Mouse (Mus musculus) adrenal gland, adult 8-10 months (tissue): ENCODE measurements around the gene Nmrk1. TPM values are rescaled to one million over a fixed set of nuclear protein-coding genes. Genes with fewer than 3 reads are reported as not detected.
A peak's percentile ranks its signal among the peaks of the same experiment; 100 is the strongest.

Experiments
- DNase-seq: peaks from one replicate; pipeline ENCODE4 v3.0.0; 2022
- total RNA-seq, 4 experiments: library from RNA; stranded (reverse); gene quantifications; 2 replicates each; pipeline ENCODE4 v1.2.4; 2022

Gene Nmrk1
- total RNA-seq, 4 experiments from 2014 or later, result 9.3 to 32.3 (median 16.8) TPM

DNA sequence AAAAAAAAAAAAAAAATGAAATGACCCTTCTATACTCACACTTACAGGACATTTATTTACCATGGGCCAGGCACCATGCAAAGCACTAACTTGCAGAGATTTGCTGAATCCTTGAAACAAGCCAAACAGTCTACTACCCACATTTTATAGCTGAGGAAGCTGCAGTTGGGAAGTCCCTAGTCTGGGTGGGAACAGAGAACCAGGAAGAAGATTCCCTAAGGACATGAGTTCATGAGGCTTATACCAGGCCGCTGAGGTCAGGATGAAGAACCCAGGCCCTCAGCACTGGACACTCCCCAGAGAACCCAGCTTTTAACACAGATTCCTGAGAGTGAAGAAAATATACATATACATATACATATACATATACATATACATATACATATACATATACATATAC lies 14.2 kb upstream of the Nmrk1 start:
- no peak for DNase-seq

DNA sequence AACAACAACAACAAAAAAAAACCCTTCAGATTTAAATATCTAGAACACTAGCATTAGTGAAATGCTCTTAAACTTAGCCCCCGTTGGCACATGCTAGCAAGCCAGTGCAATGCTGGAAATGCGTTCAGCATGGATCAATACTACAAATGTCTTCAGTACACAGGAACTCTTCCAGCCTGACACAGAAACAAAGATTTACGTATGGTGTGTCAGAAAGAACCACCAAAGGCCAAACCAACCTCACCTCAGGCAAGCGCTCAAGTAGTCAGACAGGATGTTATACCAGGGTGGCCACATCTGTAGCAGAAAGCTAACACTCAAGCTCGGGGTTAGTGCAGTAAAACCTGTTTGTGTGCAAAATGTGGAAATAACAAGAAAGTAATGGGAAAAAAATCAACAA lies 12.7 kb upstream of the Nmrk1 start:
- DNase-seq, result no peak

DNA sequence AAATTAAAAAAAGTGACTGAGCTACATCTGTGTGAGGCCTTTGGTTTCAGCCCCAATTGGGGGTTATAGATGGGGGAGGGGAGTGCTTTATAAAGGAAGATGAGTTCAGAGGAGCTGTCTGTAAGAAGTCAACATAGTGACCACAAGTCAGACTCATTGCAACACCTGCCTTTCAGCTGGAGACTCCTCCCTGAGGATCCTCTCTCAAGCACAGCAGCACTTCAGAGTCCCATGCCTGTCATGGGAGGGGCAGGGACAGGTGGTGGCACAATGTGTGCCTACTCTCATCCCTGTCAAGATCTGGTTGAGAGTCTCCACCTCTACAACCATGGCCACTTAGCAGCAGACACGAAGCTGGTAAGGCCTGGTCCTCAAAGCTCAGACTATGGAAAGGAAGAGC lies 12.1 kb upstream of the Nmrk1 start:
- no peak for DNase-seq

DNA sequence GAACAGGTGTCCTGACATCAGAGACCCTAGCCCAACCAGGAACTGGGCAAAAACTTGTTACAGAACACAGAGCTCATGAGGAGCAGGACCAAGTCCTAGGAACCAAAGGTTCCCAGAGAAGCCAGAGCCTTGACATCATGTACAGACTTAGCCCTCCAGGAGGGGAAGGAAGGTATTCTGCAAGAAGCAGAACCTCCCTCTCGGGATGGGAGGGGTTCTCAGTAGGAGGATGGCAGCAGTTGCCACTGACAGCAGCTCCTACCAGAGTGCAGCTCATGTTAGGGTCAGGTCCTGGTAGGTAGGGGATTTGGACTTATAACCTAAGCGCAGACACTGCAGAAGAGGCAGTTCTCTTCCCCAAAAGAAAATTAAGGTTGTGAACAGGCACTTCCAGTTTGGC lies 7.9 kb upstream of the Nmrk1 start:
- no peak for DNase-seq

DNA sequence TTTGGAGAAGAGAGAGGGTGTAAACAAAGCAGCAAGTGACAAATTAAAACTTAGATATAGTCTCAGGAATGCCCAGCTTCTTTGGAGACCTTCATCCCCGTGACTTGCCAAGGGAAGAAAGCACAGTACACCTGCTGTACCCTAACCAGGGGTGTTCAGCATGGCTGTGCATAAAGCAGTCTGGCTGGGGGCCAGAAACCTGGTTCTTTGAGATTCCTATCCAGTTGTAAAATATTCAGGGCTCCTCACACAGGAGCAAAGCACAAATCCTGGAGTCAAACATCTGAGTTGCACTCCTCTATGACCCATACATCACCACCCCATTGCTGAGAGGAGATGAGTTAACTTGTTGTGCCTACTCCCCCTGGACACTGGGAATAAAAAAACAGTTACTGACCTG lies 2.2 kb upstream of the Nmrk1 start:
- no peak for DNase-seq

DNA sequence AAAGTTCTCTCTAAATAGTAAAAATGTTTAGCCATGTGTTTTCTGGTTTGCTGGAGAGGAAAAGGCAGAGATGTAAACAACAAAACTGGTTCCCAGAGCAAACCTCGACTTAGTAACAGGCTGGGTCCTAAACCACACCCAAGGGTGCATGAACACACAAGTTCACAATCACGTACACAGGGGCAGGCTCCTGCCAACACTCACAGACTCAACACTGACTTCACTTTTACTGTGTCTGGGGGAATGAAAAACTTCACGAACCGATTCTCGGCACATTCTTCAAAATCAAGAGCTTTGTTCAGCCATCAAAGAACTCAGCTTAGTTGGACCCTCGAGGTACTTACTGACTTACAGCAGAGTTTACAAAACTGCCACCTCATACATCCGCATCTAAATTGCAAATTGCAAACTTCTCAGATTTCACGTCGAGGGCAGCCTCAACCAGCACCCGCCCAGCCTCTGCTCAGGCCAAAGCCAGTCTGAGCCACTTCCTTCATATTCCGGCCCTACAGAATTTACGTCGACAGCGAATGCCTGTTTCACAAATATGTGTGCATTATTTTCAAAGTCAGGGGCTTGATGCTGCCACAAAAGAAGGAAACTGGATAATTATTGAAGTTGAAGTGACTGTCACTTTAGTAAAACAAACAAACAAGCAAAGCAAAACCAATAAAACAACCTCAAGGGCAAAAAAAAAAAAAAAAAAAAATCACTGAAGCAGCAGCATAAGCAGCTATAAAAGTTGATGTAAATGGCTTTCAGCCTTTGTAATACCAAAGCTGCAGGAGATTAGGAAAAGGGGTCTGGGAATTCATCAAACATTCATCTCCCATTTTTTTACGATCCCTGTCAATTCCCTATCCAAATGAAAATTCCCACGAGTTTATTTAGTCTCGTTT lies 1.3 kb upstream of the Nmrk1 start:
- DNase-seq, result no peak

DNA sequence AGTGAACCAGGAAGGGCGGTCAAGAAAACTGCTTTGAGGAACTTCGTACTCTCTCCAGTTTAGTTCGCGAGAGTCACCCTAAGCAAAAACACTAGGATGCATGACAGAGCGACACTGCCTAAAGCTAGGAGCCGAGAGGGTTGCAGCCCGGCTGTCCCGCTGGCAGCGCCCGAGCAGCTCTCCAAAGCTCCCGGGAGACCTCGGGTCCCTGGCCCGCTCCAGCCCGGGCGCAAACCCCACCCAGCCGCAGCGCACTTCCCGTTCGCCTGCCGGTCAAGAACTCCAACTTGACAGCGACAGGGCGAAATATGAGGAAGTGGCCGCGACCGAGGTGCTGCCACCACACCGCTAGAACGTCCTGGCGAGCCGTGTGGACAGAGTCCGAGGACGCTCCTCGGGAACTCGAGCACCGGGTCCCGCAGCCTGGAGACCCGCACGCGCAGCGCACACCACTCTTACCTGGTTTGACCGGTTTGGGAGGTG lies 548 bp upstream of the Nmrk1 start:
- peak; percentile 56 for DNase-seq

DNA sequence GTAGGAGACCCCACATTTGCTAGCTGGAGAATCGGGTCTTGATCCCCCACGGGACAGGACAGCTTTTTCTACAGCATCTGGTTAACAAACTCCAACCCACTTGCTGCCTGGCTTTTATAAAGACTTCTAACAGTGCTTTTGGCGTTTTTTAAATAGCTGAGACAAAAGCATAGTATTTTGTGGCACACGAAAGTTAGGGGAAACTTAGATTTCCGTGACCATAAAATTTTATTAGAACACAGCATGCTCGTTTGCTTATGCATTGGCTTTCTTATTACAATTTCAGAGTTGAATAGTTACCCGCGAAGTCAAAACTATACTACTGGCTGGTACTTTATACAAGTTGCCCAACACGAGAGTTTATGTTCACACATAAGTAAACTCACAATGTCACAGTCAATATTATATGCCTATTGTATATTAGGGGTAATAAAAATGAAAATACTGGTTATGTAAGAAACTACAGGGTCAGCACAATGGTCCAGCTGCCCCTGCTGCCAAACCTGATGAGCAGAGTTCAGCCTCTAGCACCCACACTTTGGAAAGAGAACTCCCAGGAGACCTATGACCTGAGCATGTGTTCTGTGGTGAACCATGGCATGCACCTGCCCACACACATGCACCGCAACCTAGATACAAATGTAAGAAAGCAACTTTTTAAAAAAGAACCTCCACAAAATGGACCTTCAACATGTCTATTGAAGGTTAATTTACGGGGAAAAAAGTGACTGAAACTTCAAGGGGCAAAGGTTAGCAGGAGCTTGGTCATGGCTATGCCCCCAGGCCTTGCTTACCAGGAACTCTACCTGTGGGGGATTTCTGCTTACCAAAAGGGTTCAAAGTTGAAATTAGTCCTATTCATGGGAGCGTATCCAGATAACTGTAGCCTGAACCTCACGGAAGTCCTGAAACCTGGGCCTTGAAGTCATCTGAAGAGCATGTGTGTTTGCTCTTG lies 758 bp downstream of the Nmrk1 start:
- DNase-seq, result no peak

DNA sequence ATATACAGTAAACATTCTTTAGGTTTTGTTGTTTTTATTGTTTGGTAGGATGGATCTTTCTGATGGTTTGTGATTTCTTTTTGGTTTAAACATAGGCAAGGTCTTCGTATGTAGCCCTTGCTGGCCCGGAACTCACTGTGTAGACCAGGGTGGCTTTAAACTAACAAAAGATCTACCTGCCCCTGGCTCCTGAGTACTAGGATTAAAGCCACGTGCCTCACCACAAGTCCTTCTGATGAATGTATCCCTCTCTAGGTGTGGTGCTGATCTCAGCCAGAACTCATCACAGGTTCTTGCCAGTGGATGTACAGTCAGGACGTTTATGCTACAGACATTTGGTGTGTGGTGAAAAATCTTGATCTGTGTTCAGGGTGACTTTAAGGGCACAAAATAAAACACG lies 6.2 kb downstream of the Nmrk1 start:
- DNase-seq, result no peak

DNA sequence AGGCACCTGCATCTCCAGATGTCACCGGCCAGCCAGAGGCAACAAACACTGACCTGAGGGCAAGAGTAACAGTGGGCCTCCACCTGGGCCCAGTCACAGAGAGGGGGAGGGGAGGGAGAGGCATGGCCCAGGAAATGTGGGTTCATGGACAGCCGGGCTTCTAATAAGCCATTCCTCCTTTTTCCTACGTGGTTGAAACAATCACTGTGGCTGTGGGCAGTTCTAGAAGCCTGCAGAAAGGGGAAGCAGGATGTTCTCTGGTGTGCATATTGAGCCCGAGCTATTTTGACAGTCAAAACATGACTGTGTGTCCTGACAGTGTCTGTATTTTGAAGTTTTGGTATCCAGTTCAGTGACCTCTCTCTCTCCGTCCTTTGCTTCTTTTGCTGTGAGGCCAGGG lies 7.2 kb downstream of the Nmrk1 start:
- DNase-seq, result no peak

DNA sequence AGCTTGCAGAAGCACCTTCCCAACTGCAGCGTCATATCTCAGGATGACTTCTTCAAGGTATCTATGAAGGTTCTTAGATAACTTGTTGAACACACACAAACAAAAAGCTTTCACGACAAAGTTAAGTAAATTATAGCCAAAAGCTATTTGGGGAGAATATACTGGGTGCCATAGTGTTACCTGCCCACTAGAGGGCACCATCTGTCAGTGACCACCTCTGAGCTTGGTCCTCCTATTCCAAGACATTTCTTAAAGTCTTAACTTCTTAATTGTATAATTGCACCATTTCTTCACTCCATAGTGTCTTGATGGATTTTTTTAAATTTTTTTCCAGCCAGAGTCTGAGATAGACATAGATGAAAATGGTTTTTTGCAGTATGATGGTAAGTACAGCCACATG lies 7.8 kb downstream of the Nmrk1 start:
- DNase-seq, result no peak

DNA sequence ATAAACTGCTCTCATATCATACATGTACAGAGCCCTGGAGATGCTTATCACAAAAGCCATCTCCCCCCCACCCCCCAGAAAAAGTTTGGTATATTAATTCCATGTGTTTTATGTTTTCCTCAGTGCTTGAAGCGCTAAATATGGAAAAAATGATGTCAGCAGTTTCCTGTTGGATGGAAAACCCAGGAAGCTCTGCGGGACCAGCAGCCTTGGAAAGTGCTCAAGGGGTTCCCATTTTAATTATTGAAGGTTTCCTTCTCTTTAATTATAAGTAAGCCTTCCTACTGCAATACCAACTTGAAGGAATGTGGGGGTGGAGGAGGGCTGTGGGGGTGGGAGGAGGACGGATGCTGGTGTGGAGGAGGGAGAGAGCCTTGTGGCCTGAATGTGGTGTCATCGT lies 9.3 kb downstream of the Nmrk1 start:
- no peak for DNase-seq

DNA sequence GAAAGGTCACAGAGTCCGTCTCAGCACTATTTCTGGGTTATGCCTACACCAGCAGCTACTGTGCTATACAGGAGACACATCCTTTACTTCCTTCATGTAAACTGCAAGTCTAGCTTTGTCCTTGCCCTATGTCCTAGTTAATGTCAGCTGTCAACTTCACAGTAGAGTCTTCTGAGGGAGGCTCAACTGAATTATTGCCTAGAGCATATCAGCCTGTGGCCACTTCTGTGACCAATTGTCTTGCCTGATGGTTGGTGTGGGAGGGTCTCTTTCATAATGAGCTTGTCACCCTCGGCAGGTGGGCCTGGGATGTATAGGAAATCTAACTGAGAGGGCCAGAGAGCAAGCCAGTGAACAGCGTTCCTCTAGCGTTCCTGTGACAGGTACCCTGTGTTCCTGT lies 11.7 kb downstream of the Nmrk1 start:
- DNase-seq, result no peak

DNA sequence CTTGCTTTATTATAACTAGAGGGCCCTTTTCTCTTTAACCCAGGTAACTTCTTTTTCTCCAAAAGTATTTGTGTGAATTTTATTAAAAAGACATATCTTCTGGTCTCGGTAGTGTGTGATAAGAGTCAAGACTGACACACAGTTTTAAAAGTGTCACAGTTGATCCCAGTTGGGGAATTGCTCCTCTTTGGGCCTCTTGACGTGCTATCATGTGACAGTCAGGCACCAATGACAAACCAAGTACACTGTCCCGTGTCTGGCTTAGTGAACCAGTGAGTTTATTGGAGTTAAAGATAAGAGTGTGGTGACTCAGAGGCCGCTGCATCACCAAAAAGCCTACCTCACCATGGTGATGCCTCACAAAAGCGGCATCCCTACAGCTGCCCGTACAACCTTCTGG lies 12.3 kb downstream of the Nmrk1 start:
- no peak for DNase-seq

DNA sequence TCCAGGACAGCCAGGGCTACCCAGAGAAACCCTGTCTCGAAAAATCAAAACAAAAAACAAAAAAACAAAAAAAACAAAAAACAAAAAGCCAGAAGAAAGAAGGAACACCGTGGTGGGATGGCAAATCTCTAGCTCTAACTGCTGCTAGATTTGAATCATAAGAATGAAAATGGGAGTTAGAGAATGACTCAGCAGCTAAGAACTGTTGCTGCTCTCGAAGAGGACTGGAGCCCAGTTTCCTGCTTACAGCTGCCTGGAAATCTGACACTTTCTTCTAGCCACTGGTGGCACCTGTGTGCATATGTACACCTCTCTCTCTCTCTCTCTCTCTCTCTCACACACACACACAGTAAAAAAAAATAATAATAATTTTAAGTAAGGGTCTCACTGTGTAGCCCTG lies 14.6 kb downstream of the Nmrk1 start:
- no peak for DNase-seq

DNA sequence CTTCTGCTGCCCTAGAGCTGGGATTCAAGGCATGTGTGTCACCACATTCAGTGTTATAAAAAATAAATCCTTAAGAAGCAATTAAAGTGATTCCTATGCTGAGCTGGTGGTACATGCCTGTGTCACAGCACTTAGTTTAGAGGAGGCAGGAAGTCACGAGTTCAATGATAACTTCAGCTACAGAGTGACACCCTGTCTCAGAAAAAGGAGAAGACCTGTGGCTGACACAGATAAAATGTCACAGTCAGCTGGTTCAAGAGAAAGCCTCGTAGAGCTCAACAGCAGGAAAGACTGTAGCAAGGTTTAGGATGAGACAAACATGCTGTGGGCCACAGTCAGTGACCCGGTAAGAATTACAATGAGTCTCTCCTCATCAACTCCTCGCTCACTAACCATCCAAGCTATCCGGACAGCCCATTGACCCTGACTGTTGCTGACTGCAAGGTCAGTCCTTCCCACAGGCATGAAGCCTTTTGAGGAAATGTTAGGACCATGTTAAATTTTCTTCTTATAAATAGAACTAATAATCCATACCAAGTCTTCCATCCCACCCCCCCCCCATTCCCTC lies 15.2 kb downstream of the Nmrk1 start:
- peak; percentile 54 for DNase-seq

DNA sequence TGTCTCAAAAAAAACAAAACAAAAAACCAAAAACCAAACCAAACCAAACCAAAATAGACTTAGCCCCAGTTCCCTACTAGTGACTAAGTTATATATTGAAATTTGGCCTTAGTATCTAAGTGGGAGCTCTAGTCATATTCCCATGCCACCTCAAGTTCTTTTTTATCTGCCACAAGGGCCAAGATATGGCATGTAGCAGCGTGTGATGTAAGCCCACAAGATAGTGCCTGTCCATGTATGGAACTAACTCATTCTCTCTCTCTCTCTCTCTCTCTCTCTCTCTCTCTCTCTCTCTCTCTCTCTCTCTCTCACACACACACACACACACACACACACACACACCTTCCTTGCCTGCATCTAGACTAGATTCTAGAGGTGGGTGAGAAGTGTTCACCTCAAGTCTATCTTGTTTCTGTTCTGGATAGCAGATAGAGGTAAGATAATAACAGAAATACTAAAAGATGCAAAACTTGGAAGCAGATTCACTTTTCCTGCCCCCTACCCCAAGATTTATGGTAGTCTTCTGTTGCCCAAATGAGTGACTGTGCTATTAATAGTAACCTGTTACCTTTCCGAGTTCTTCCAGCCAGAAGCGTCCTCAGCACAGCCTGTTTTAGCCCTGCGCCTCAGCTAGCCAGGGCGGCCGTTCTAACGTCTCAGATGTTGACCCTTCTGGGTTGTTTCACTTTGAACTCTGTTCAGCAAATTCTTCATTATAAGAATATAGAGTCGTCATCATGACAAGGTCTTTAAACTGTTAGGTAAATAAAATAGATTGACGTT lies 16.2 kb downstream of the Nmrk1 start:
- no peak for DNase-seq

DNA sequence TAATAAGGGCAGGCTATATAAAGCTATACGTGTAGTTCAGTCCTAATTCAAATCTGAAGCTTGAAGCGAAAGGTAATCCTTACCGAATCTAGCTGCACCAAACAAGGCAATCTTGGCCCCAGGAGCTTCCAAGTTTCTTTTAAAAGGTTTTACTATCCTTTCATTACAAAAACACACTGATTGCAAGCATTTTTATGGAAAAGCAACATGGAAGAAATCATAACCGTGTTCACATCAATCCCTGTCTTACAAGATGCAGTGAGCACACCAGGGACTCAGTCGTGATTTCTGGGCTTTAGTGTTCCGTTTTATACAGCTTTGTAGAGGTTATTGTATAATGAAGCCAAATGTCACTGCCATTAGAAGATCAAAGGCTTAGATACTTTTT lies 16.8 kb downstream of the Nmrk1 start:
- DNase-seq, result no peak

DNA sequence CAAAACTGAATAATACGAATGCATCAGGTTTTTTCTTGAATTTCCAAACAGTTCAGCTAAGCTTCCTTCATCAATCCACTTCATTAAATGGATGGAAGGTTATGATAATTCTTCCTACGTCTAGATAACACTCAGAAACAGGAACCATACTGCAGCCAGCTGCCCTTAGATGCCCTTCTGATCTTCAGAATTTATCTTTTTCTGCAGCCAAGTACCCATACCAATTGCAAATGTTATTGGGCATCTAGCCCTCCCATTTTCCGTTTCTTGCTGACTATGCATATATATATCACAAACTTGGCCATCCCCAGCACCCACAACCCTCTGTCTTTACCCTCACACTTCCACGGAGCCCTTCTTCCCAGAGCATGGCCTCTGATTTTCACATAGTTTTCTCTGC lies 18.2 kb downstream of the Nmrk1 start:
- DNase-seq, result no peak

DNA sequence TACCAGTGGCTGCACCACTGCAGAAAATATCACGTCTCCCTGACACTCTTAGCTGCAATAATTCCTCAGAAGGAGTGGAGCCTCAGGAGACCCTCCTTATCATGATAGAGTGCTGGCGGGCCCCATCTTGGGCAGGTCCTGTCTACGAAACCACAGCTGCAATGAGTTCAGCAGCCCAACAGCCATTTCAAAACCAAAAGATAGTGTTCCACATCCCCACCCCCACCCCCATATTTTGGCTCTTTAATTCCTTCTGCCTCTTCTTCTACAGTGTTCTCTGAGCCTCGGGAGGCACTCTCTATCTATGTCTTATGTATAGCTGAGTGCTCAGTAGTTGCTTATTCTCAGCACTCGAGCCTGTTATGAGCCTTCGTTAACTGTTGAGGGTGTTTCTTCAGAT lies 18.7 kb downstream of the Nmrk1 start:
- no peak for DNase-seq

DNA sequence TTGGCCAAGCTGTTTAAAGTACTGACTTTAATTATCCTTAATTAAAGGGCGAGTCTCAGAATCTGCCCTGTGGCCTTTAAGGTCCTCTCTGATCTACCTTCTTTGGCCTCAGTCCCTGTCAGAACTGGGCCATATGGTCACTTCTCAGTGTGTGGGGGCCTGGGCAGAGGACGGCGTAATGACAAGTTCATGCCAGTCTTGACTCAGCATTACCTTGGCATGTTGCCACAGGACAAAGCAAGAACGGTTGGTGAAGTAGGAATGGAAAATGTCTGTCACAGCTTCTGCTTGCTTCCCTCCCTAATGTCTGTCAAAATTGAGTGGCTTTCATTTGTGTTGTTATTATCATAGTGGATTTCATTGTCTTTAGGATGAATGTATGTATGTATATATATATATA lies 20.8 kb downstream of the Nmrk1 start:
- peak; percentile 57 for DNase-seq

DNA sequence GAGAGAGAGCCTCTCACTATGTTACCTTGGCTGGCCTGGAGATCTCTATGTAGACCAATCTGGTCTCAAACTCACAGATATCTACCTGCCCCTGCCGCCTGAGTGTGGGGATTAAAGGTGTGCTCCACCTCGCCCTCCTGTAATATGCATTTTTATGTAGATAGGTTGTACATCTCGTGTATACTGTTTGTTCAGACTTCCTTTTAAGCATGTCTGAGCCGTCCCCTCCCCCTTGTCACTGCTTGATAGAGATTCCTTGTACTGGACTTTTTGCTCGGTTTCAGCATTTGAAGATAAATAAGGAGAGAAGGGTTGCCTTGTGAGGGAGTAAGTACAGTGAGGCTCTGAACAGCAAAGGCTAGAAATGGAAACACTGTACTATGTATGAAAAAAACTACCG lies 21.3 kb downstream of the Nmrk1 start:
- no peak for DNase-seq
